Mouse (Mus musculus): ENCODE measurements at regions not wholly inside any gene's neighbourhood (a gene's known extent, or its start where the extent isn't known, plus 50 kb on each side); places are given as distances from the start of the nearest gene placed in this dataset.

DNA sequence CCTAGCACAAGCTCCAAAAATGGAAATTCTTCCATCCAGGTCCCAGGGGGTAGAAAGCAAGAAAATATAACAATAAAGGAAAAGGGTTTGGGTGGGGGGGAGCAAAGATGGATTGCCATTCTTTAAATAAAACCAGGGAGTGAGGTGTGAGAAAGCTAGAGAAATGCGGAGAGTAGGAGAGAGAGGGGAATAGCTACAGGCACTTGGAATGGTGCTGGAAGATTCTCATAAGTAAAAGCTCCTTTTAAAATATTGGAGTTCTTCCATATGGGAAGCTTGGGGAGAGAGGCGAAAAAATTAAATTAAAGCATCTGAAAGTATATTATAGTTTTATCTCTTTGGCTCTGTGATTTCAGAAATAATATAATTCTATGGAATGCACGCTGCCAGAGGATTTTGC is 328.6 kb downstream of the Rnf144a start:
- DNase-seq (ENCODE audit: low spot score in 2 of 2), result no peak
- Histone ChIP-seq H3K4me3 (no peak overlapping the region), H3K27ac (no peak overlapping the region)
- no peak for TF ChIP-seq CTCF (conservative IDR thresholded peaks at IDR 0.05)

DNA sequence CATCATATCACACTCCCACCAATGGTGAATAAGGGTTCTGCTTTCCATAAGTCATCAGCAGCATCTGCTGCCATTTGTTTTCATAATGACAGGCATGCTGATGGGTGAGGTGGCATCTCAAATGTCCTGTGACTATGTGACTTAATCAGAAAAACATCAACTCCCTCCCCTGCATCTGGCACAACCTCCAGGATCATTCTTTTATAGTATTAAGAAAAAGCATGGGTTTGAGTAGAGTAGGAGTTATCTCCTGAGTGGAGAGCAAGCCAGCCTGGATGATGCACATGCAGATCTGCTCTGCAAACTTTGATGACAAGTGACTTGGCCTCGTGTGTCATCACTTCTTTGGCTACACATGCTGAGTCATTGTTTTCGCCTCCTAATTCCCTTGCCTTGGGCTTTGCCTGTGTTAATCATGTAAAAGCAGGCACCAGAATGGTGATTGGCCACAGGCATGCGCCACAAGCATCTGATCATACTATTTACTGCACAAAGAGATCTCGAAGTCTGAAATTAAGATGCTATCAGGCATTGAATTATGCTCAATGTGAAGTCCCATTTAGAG is 335.9 kb downstream of the Rnf144a start:
- H3K27ac ChIP-seq, result no peak overlapping the region
- DNase-seq (ENCODE audit: low spot score in 2 of 2), result peak in 1 of 2 experiments; percentile 26
- H3K4me3 ChIP-seq, result no peak overlapping the region
- no peak for TF ChIP-seq CTCF (conservative IDR thresholded peaks at IDR 0.05)

DNA sequence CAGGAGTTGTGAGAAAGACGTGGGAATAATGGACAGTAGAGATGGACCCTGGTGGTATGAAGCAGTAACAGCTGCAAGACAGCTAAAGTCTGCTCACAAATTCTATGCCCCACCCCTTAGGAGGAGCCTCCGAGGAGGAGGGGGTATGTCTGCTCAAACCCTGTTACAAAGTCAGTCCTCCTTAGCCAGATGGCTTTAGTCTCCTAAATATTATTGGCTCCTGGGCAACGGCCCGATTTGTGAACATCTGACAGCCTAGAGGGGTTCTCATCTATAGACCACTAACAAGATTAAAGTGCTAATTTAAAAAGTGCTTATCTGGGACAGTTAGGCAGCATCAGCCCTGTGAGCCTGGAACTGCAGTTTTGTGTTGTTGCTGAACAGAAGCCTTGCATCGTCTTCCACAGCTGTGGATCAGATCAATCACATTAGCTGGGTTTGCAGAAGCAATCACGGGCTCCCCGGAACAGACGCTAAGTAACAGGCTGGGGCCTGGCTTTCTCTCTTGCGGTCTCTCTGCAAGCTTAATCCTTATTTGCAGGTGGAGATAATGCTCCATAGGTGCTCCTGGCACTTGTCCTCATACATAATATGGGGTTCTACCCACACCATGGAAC is 339.3 kb downstream of the Rnf144a start:
- Histone ChIP-seq H3K27ac (no peak overlapping the region), H3K4me3 (no peak overlapping the region)
- no peak for TF ChIP-seq CTCF (conservative IDR thresholded peaks at IDR 0.05)
- DNase-seq (ENCODE audit: low spot score in 2 of 2), result no peak

DNA sequence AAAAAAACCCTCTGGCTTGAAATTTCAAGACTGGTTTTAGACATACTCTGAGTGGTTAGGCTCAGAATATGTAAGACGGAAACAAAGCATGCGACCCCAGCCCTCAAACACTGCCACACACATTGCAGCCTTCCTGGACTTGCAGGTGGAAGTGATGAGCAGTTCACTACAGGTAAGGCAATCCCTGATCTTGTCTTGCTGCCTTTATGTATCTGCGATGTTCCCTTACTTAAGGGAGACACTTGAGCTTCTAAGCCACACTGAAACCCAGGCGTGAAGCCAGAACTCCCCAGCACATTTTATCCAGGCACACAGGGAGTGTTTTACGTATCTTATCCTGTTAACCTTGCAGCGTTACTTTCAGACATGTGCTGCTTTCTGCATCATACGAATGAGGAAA is 342.9 kb downstream of the Rnf144a start:
- no peak for TF ChIP-seq CTCF (conservative IDR thresholded peaks at IDR 0.05)
- no peak overlapping the region for H3K27ac ChIP-seq
- no peak for DNase-seq (ENCODE audit: low spot score in 2 of 2)
- no peak overlapping the region for H3K4me3 ChIP-seq

DNA sequence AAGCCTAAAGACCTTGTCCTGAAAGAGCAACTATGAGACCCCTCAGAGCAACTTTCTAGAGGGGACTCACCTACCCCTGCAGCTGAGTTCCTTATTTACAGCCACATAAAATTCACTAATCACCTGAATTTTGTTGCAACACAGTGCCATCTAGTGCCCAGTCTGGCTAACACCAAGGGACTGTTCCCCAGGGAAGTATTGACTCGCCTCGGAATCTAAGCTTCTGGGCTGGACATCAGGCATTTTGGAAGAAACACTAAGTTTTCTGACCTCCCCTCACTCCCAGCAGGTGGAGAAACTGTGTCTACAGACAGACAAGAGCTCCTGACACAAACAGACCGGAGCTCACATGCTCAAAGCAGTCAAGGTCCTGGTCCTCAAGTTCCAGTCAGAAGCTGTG is 343.4 kb downstream of the Rnf144a start:
- TF ChIP-seq CTCF (conservative IDR thresholded peaks at IDR 0.05), result peak; percentile 90
- H3K27ac ChIP-seq, result no peak overlapping the region
- peak; percentile 57 to 80 for DNase-seq (ENCODE audit: low spot score in 2 of 2)
- no peak overlapping the region for H3K4me3 ChIP-seq

DNA sequence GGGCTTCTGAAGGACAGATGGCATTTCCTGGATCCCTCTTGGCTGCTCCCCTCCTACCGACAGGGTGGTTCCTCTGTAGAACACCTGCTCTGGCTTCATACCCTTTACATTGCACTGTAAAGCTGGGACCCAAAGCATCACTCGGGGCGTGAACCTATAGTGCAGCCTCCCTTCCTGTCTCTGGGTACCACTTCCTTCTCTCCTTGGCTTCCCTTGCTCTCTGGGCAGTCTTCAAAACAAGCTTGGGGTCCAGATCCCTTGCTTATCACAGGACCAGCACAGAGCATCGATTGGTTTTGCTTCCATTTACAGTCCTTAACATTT is 346.4 kb downstream of the Rnf144a start:
- no peak for DNase-seq (ENCODE audit: low spot score in 2 of 2)
- Histone ChIP-seq H3K4me3 (no peak overlapping the region), H3K27ac (no peak overlapping the region)
- no peak for TF ChIP-seq CTCF (conservative IDR thresholded peaks at IDR 0.05)

DNA sequence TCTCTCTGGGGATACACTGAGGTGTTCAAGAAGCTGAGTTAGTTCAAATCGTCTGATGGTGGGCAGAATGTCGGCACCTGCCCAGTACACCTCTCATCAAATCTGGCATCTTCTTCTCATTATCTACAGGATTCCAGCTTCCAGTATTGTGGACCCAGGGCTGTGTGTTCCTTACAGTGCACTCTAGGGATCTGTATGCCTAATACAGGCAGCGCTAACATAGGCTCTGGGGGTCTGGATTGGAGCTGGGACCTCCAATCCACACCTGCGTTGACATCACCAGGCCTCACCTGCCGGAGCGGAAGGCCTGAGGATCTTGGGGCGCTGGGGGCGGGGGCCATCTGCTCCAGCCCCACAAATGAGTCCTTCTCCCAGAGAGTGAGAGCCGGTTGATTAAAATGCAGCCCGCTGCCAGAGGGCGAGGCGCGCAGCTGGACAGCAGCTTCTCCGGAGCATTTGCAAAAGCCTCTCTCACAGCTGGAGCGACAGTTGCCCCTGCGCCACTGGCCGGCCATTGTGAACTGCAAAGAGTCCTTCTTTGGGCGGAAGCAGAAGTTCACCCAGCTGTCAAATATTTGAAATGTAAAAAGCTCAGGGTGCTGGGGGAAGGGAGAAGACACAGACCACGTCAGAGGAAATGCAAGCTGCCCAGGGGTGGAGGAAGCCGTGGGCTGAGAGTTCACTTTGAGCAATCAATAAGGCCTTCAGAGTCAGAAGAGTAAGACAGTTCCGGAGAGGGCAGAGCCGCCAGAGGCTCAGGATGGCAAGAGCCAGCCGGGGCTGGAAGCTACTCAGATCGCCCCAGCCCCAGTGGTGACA is 347.0 kb downstream of the Rnf144a start:
- no peak for TF ChIP-seq CTCF (conservative IDR thresholded peaks at IDR 0.05)
- H3K4me3 ChIP-seq, result no peak overlapping the region; the same call in 1 of the 2 replicates
- peak in 1 of 2 experiments; percentile 20 for DNase-seq (ENCODE audit: low spot score in 2 of 2)
- no peak overlapping the region; the same call in 1 of the 2 replicates for H3K27ac ChIP-seq

DNA sequence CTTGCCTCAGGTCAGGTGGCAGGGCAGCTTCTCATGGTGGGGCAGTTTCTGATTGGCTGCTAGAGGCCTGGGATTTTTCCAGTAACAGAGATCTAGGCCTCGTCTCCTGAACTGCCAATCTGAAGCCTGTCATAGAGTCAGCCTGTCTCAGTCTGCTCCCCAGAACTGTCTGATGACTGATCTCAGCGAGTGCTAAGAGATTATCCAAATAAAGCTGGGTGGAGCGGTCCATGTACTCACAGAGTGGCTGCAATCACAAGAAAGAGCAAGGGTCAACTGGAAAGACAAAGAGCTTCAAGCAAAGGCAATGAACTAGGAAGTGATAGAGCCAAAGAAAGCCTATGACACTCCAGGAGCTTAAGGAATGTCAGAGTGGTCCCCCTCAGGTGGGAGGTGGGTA is 354.7 kb downstream of the Rnf144a start:
- no peak overlapping the region for H3K4me3 ChIP-seq
- H3K27ac ChIP-seq, result no peak overlapping the region
- TF ChIP-seq CTCF (conservative IDR thresholded peaks at IDR 0.05), result no peak
- no peak for DNase-seq (ENCODE audit: low spot score in 2 of 2)

DNA sequence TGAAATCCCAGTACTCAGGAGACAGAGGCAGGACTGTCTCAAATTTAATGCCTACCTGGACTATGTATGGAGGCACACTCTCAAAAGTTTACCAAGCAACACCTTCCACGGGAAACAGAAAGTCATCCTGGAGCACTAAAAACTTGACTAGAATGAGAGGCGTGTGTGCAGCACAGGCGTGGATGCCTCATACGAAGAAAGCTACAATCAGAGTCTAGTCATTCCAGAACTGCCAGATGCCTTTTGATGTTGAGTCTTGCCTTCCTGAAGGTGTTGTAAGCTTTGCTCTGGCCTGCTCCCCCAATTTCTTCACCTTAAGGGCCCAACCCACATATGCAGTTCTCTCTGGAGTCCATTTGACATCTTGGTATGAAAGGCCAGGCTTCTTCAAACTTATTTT is 356.0 kb downstream of the Rnf144a start:
- no peak overlapping the region for H3K4me3 ChIP-seq
- no peak for DNase-seq (ENCODE audit: low spot score in 2 of 2)
- H3K27ac ChIP-seq, result no peak overlapping the region
- TF ChIP-seq CTCF (conservative IDR thresholded peaks at IDR 0.05), result no peak

DNA sequence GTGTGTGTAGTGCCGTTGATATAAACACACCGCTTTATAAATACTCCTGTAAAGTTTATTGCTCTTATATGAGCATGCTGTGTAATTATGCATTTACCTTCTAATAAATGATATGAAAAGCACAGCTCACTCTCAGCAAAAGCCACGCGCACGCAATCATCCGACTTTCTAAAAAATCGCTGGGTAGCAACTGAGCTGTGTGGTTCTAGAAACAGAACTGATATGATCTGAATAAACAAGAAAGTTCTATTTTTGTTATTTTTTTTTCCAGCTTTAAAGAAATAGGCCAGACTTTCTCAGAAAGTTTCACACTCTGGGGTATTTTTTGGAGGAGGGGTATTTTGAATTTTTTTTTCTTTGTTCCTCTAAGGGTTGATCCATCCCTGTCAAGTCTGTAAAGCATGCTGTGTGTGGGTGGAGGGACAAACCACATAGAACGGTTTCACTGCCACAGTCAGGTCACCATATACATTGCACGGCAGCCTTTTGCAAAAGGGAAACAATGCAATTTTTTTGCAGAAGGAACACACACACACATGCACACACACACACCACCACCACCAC is 357.5 kb downstream of the Rnf144a start:
- H3K27ac ChIP-seq, result no peak overlapping the region
- H3K4me3 ChIP-seq, result no peak overlapping the region
- no peak for DNase-seq (ENCODE audit: low spot score in 2 of 2)
- TF ChIP-seq CTCF (conservative IDR thresholded peaks at IDR 0.05), result no peak

DNA sequence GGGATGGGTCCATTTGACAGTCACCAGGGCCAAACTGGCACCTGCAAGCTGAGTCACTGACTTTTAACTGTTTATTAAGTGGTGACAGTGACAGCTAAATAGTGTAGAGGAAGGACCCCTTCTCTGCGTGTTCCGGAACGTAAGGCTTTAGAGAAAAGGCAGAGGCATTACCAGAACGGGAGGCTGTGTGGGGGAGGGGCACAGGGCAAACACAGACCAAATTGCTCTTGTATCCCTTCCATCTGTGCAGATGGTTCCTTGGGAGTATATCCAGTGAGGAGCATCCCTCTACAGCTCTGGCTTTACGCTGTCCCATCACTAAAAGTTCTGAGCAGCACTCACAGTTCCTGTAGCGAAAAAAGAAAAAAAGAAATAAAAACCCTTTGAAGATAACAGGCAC is 368.1 kb downstream of the Rnf144a start:
- DNase-seq (ENCODE audit: low spot score in 2 of 2), result no peak
- TF ChIP-seq CTCF (conservative IDR thresholded peaks at IDR 0.05), result no peak
- no peak overlapping the region for H3K27ac ChIP-seq
- no peak overlapping the region for H3K4me3 ChIP-seq

DNA sequence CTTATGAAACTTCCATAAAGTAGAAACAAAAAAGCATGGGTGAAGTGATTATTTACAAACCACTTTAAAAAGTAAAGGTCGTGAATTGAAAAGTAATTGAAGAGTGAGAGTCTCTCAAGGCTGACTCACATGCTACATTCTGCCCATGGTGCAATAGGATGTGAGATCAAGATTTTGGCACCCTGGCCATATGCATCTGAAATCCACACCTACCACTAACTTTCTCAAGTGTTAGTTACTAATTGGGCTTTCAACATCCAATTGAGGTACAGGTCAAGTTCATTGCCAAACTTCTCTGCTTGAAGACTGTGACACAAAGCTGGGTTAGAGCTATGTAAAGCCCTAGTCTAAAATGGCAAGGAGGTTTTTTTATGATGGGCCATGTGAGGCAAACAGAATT is 369.7 kb downstream of the Rnf144a start:
- DNase-seq (ENCODE audit: low spot score in 2 of 2), result no peak
- H3K4me3 ChIP-seq, result no peak overlapping the region
- TF ChIP-seq CTCF (conservative IDR thresholded peaks at IDR 0.05), result no peak
- H3K27ac ChIP-seq, result no peak overlapping the region

DNA sequence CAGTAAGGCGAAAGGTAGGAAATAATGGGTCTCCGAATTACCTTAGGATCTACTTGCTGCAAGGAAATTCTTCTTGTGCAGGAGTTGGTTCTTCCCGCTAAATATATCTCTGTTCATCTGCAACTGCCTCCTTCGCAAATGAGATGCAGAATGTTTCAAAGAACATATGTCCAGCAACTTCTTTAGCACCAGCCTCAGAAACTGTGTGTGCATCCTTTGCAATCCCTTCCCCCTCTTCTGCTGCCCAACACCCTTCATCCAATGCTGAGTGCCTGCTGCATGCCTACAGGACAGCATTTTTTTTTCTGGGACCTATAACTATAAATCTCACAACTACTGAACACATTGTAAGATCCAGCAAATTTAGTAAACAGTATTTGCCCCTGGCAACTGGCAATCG is 402.1 kb downstream of the Rnf144a start:
- DNase-seq (ENCODE audit: low spot score in 2 of 2), result no peak
- TF ChIP-seq CTCF (conservative IDR thresholded peaks at IDR 0.05), result no peak
- H3K27ac ChIP-seq, result no peak overlapping the region
- H3K4me3 ChIP-seq, result no peak overlapping the region
